Mouse (Mus musculus): ENCODE measurements at regions not wholly inside any gene's neighbourhood (a gene's known extent, or its start where the extent isn't known, plus 50 kb on each side); places are given as distances from the start of the nearest gene placed in this dataset.

- DNase-seq (ENCODE audit: low read depth, low spot score), result peak; percentile 65
Measured at GRCm38 (mm10) chr2:99236968-99237367, 569.9 kb upstream of the Gm10800 start.

All from brain, adult 2 months (tissue).